Mouse (Mus musculus) lung, adult 2 months (tissue): ENCODE measurements at regions not wholly inside any gene's neighbourhood (a gene's known extent, or its start where the extent isn't known, plus 50 kb on each side); places are given as distances from the start of the nearest gene placed in this dataset.

Experiments
- CTCF ChIP-seq: fragments of 200-500 bp; IDR thresholded peaks from 2 replicates; pipeline ENCODE4 v1.5.1; 2011; ENCODE audit warnings: mild to moderate bottlenecking, low read length, control low read depth; ENCODE audit not compliant: insufficient read depth
- POLR2A ChIP-seq: fragments of 200-500 bp; IDR thresholded peaks from 2 replicates; pipeline ENCODE4 v1.6.1; 2011; ENCODE audit warnings: low read depth, mild to moderate bottlenecking, control low read depth, low read length, borderline replicate concordance; ENCODE audit errors: extremely low read depth

DNA sequence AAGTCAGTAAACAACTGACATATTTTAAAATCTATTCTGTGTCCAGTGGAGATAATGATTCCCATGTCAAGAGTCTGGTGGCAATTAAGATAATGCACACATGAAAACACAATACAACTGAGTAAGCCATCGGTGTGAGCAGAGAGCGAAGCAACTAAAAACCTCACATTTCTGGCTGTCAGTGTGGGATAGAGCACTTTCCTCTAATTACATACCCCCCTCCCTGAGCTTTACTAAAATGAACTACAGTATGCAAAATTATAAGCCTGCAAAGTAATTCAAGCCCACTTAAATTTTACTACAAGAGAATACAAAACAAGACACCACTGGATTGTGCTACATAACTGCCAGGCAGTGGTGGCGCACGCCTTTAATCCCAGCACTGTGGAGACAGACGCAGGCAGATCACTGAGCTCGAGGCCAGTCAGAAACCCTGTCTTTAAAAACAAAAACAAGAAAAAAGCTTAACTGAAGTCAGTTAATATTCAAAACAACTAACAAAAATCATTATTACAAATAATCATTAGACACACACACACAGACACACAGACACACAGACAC lies 104.8 kb downstream of the Enkur start:
- TF ChIP-seq POLR2A (no peak), CTCF (no peak)
